Mouse (Mus musculus) liver, postnatal 0 days (tissue): ENCODE results near the gene Dpyd.

Experiments used
- CTCF ChIP-seq: sonication (generic); IDR thresholded peaks from 2 replicates; pipeline ENCODE4 v1.5.1; 2016; ENCODE audit warnings: antibody characterized with exemption, low read depth
- EP300 ChIP-seq: IDR thresholded peaks from 2 replicates; pipeline ENCODE4 v1.6.1; 2016; ENCODE audit warnings: antibody characterized with exemption, low read depth, mild to moderate bottlenecking

- TF ChIP-seq CTCF (no peak), EP300 (no peak)
Observed at GRCm38 (mm10) chr3:118756099-118756498, 194.2 kb downstream of the Dpyd start.
